Mouse (Mus musculus): ENCODE results near the gene 4921536K21Rik.

- TF ChIP-seq CTCF (IDR thresholded peaks at IDR 0.05; ENCODE audit: low read depth): peak; percentile 85
- TF ChIP-seq EP300 (IDR thresholded peaks at IDR 0.05; ENCODE audit: low read depth): no peak
Measured at GRCm38 (mm10) chr11:3914109-3914840, 19.4 kb upstream of the 4921536K21Rik start, which contains the start of gene Slc35e4.
